ENCODE assay signal across 23 mouse cellular contexts in genomic region chr12:112243231-112243630, GRCm38 (mm10).
DNase-seq lines count a peak whose midpoint lies in the region; ATAC-seq lines count a peak whose summit lies in the region.
"Had no signal": no experiment of that assay in that cellular context is flagged by ENCODE, and none has a peak within 500 bp of the region (broad histone marks: within the 10 kb centered on the region; RNA-seq: fewer than 3 reads in every experiment).

No protein-coding gene starts in this region.

- H3K4me3 ChIP-seq in forebrain, embryonic 10.5 days: no peak overlapping the region
- H3K4me3 ChIP-seq in forebrain, embryonic 11.5 days (ENCODE audit: low read depth, low read length): no peak overlapping the region
- H3K4me3 ChIP-seq in hindbrain, embryonic 10.5 days: no peak overlapping the region
- no peak overlapping the region for H3K4me3 ChIP-seq in hindbrain, embryonic 16.5 days (ENCODE audit: low read length)
- H3K4me3 ChIP-seq in neural tube, embryonic 13.5 days: no peak overlapping the region
- H3K4me3 ChIP-seq: gastrocnemius, adult 2 months; heart, embryonic 12.5 days; lung, embryonic 15.5 days had no signal

- no peaks in the 10 kb centered on the region for H3K9me3 ChIP-seq in forebrain, embryonic 10.5 days
- H3K9me3 ChIP-seq in forebrain, embryonic 11.5 days (ENCODE audit: control insufficient read depth, low read length): no peaks in the 10 kb centered on the region
- H3K9me3 ChIP-seq in hindbrain, embryonic 10.5 days: no peaks in the 10 kb centered on the region
- no peaks in the 10 kb centered on the region for H3K9me3 ChIP-seq in hindbrain, embryonic 16.5 days (ENCODE audit: control insufficient read depth, low read length)
- H3K9me3 ChIP-seq in neural tube, embryonic 13.5 days: no peaks in the 10 kb centered on the region
- H3K9me3 ChIP-seq: heart, embryonic 12.5 days; lung, embryonic 15.5 days had no signal

- peak overlapping the region; percentile 86 for H3K27ac ChIP-seq in forebrain, embryonic 10.5 days
- H3K27ac ChIP-seq in forebrain, embryonic 11.5 days (ENCODE audit: low read depth, low read length): no peak overlapping the region
- peak overlapping the region; percentile 57 for H3K27ac ChIP-seq in hindbrain, embryonic 10.5 days
- no peak overlapping the region for H3K27ac ChIP-seq in hindbrain, embryonic 16.5 days (ENCODE audit: low read depth, low read length)
- no peak overlapping the region for H3K27ac ChIP-seq in neural tube, embryonic 13.5 days (replicated peaks)
- H3K27ac ChIP-seq: gastrocnemius, adult 2 months; lung, embryonic 15.5 days; stomach, postnatal 0 days had no signal

- 82% methylated on average over 5 of the region's 5 CpGs for WGBS in forebrain, embryonic 10.5 days
- 80% methylated on average over 5 of the region's 5 CpGs for WGBS in forebrain, embryonic 11.5 days
- WGBS in hindbrain, embryonic 10.5 days: 77% methylated on average over 5 of the region's 5 CpGs
- 80% methylated on average over 5 of the region's 5 CpGs for WGBS in hindbrain, embryonic 16.5 days
- WGBS in neural tube, embryonic 13.5 days: 85% methylated on average over 5 of the region's 5 CpGs

- ATAC-seq in forebrain, embryonic 11.5 days (replicated peaks; ENCODE audit: low FRiP score): no peak
- ATAC-seq in hindbrain, embryonic 16.5 days: no peak
- ATAC-seq in neural tube, embryonic 13.5 days (ENCODE audit: low read depth): no peak
- ATAC-seq: intestine, embryonic 16.5 days had no signal

- H3K4me2 ChIP-seq in forebrain, embryonic 11.5 days (ENCODE audit: low read depth, low read length, severe bottlenecking): no peak overlapping the region
- no peak overlapping the region for H3K4me2 ChIP-seq in hindbrain, embryonic 16.5 days (ENCODE audit: low read length)
- no peak overlapping the region for H3K4me2 ChIP-seq in neural tube, embryonic 13.5 days
- H3K4me2 ChIP-seq: heart, embryonic 12.5 days; lung, embryonic 15.5 days had no signal

- no peak for DNase-seq in forebrain, embryonic 10.5 days (ENCODE audit: extremely low spot score, low spot score)
- DNase-seq in forebrain, embryonic 11.5 days (ENCODE audit: low spot score): no peak
- DNase-seq in hindbrain, embryonic 10.5 days (ENCODE audit: low spot score): no peak
- DNase-seq in neural tube, embryonic 10.5 days (ENCODE audit: extremely low spot score, low spot score): no peak
- DNase-seq in layer of hippocampus, postnatal 14 days (ENCODE audit: low spot score in 2 of 2): no peak
- DNase-seq in urinary bladder, postnatal 14 days (ENCODE audit: low spot score): no peak
- DNase-seq: adrenal gland, adult 8-10 months; cerebellum, adult 8-10 months; cerebellum, postnatal 25 days; gastrocnemius, adult 2 months; gastrocnemius, postnatal 36 days; heart, adult 18-20 months; kidney, adult 9 months; kidney, postnatal 10 days; right cerebral cortex, postnatal 4 days; thymus, adult 18-20 months; thymus, postnatal 25 days had no signal

- no peak overlapping the region for H3K9ac ChIP-seq in forebrain, embryonic 11.5 days (ENCODE audit: low read length)
- H3K9ac ChIP-seq in hindbrain, embryonic 16.5 days (ENCODE audit: low read depth, low read length): no peak overlapping the region
- 0 out of 2 replicates have a peak overlapping the region, but pooled peaks have one; percentile 6 for H3K9ac ChIP-seq in neural tube, embryonic 13.5 days
- H3K9ac ChIP-seq: heart, embryonic 12.5 days; lung, embryonic 15.5 days had no signal

- peaks cover 70% of the 10 kb centered on the region for H3K4me1 ChIP-seq in forebrain, embryonic 10.5 days
- peaks cover 43% of the 10 kb centered on the region for H3K4me1 ChIP-seq in forebrain, embryonic 11.5 days (replicated peaks; ENCODE audit: control insufficient read depth, insufficient read depth, low read length)
- H3K4me1 ChIP-seq in hindbrain, embryonic 10.5 days (replicated peaks): peaks cover 58% of the 10 kb centered on the region
- peaks cover 5% of the 10 kb centered on the region; the same call in 1 of the 2 replicates for H3K4me1 ChIP-seq in hindbrain, embryonic 16.5 days (ENCODE audit: control insufficient read depth, insufficient read depth, low read depth, low read length)
- peaks cover 37% of the 10 kb centered on the region for H3K4me1 ChIP-seq in neural tube, embryonic 13.5 days (replicated peaks)
- H3K4me1 ChIP-seq: lung, embryonic 15.5 days had no signal

- H3K36me3 ChIP-seq in forebrain, embryonic 10.5 days (replicated peaks): no peaks in the 10 kb centered on the region
- no peaks in the 10 kb centered on the region for H3K36me3 ChIP-seq in forebrain, embryonic 11.5 days (ENCODE audit: control insufficient read depth, insufficient read depth, low read length)
- no peaks in the 10 kb centered on the region for H3K36me3 ChIP-seq in hindbrain, embryonic 10.5 days
- no peaks in the 10 kb centered on the region for H3K36me3 ChIP-seq in hindbrain, embryonic 16.5 days (ENCODE audit: control insufficient read depth, insufficient read depth, low read length)
- H3K36me3 ChIP-seq in neural tube, embryonic 13.5 days: no peaks in the 10 kb centered on the region
- H3K36me3 ChIP-seq: heart, embryonic 12.5 days; lung, embryonic 15.5 days had no signal

- peaks cover 40% of the 10 kb centered on the region for H3K27me3 ChIP-seq in forebrain, embryonic 10.5 days (ENCODE audit: poor library complexity, severe bottlenecking)
- no peaks in the 10 kb centered on the region for H3K27me3 ChIP-seq in forebrain, embryonic 11.5 days (ENCODE audit: control insufficient read depth, insufficient read depth, low read length)
- peaks cover 43% of the 10 kb centered on the region for H3K27me3 ChIP-seq in hindbrain, embryonic 10.5 days (ENCODE audit: insufficient read depth, poor library complexity, severe bottlenecking)
- H3K27me3 ChIP-seq in hindbrain, embryonic 16.5 days (replicated peaks; ENCODE audit: control insufficient read depth, insufficient read depth, low read length): no peaks in the 10 kb centered on the region
- H3K27me3 ChIP-seq in neural tube, embryonic 13.5 days: peaks cover 72% of the 10 kb centered on the region
- H3K27me3 ChIP-seq: lung, embryonic 15.5 days had no signal

Comparison
In these comparisons a context has a peak if more than half of its experiments do, and no peak if none do; other contexts are left out.
1. H3K27ac ChIP-seq: peak in forebrain, embryonic 10.5 days (single experiment) and hindbrain, embryonic 10.5 days (single experiment); none in forebrain, embryonic 11.5 days (single experiment), hindbrain, embryonic 16.5 days (single experiment) and neural tube, embryonic 13.5 days (single experiment).